Mouse (Mus musculus): ENCODE data around the gene Usp2. TPM values are rescaled to one million over a fixed set of nuclear protein-coding genes. Genes with fewer than 3 reads are reported as not detected.

The Usp2 gene
- total and polyA plus RNA-seq, 3 experiments: 3.2 to 20.1 (median 8.6) TPM

GRCm38 (mm10) chr9:44130034-44130433 lies 63.2 kb downstream of the Usp2 start:
- DNase-seq (ENCODE audit: low spot score): no peak
- no peak overlapping the region; the same call in 1 of the 2 replicates for H3K4me3 ChIP-seq (ENCODE audit: low read depth, low read length)

GRCm38 (mm10) chr9:44130581-44131275 lies 63.9 kb downstream of the Usp2 start:
- TF ChIP-seq CTCF (IDR thresholded peaks at IDR 0.05; ENCODE audit: low read depth, low read length) (no peak), GATA1 (IDR thresholded peaks at IDR 0.05; ENCODE audit: borderline replicate concordance, low read length) (no peak)
- Histone ChIP-seq H3K36me3 (replicated peaks) (no peaks in the 10 kb centered on the region), H3K27me3 (ENCODE audit: insufficient read depth, low read length) (peaks cover 70% of the 10 kb centered on the region), H3K9me3 (replicated peaks) (no peaks in the 10 kb centered on the region), H3K4me1 (ENCODE audit: insufficient read depth, low read depth, low read length) (peaks cover 35% of the 10 kb centered on the region), H3K4me3 (ENCODE audit: low read depth, low read length) (no peak overlapping the region)
- ATAC-seq (ENCODE audit: extremely low read depth, insufficient number of reproducible peaks, low FRiP score, poor library complexity, severe bottlenecking) (no peak), DNase-seq (ENCODE audit: low spot score) (no peak)

More at GRCm38 (mm10) chr9:44130034-44130433, 63.2 kb downstream of the Usp2 start:
- no peaks in the 10 kb centered on the region for H3K36me3 ChIP-seq (replicated peaks)
- no peak for ATAC-seq (ENCODE audit: extremely low read depth, insufficient number of reproducible peaks, low FRiP score, poor library complexity, severe bottlenecking)
- TF ChIP-seq GATA1 (IDR thresholded peaks at IDR 0.05; ENCODE audit: borderline replicate concordance, low read length) (no peak), GATA2 (IDR thresholded peaks at IDR 0.05; ENCODE audit: borderline replicate concordance, low read depth, low read length) (no peak), TAL1 (conservative IDR thresholded peaks at IDR 0.05; ENCODE audit: low read depth, low read length) (no peak), CTCF (IDR thresholded peaks at IDR 0.05; ENCODE audit: low read depth, low read length) (no peak), POLR2AphosphoS5 (IDR thresholded peaks at IDR 0.05; ENCODE audit: insufficient replicate concordance, low read depth, low read length) (no peak)
- peaks cover 63% of the 10 kb centered on the region for H3K27me3 ChIP-seq (ENCODE audit: insufficient read depth, low read length)
- peaks cover 32% of the 10 kb centered on the region for H3K4me1 ChIP-seq (ENCODE audit: insufficient read depth, low read depth, low read length)
- no peaks in the 10 kb centered on the region for H3K9me3 ChIP-seq (replicated peaks)

DNA sequence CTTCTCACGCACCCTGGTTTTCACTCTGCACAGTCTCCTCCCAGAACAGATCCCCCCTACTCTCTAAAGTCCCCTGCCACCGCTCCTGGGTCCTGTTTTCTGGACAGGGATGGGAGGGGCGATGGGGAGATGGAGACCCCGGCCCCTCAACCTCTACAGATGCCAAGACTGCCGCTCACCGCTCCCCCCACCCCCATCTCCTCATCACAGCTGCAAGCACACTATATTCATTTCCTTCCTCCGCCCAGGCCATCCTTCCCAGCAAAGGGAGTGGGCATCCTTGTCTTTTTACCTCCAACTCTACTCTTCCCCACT lies 64.4 kb downstream of the Usp2 start:
- ATAC-seq (ENCODE audit: extremely low read depth, insufficient number of reproducible peaks, low FRiP score, poor library complexity, severe bottlenecking): no peak
- H3K27me3 ChIP-seq (ENCODE audit: insufficient read depth, low read length): peaks cover 75% of the 10 kb centered on the region
- no peaks in the 10 kb centered on the region for H3K36me3 ChIP-seq (replicated peaks)
- DNase-seq (ENCODE audit: low spot score): no peak
- peaks cover 34% of the 10 kb centered on the region for H3K4me1 ChIP-seq (ENCODE audit: insufficient read depth, low read depth, low read length)
- H3K9me3 ChIP-seq (replicated peaks): no peaks in the 10 kb centered on the region
- H3K4me3 ChIP-seq (ENCODE audit: low read depth, low read length): no peak overlapping the region
- TF ChIP-seq CTCF (IDR thresholded peaks at IDR 0.05; ENCODE audit: low read depth, low read length) (no peak), GATA2 (IDR thresholded peaks at IDR 0.05; ENCODE audit: borderline replicate concordance, low read depth, low read length) (no peak), TAL1 (conservative IDR thresholded peaks at IDR 0.05; ENCODE audit: low read depth, low read length) (no peak), POLR2AphosphoS5 (IDR thresholded peaks at IDR 0.05; ENCODE audit: insufficient replicate concordance, low read depth, low read length) (no peak), GATA1 (IDR thresholded peaks at IDR 0.05; ENCODE audit: borderline replicate concordance, low read length) (no peak)

DNA sequence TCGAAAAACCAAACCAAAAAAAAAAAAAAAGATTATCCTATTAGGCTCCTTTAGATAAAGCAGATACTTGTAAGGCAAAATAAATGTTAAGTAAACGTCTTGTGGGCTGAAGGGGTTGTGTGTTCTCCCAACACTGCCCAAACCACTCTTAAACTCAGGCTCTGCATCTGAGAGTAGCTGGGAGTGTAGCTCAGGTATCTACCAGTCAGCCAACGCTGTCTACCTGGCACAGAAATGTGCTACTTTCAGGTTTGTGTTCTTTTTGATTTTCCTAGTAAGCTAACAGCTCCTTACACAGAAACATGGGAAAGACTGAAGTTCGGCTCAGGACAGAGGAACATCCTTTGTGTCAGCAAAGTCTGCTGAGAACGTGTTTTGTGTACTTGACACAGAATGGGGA lies 65.4 kb downstream of the Usp2 start:
- H3K36me3 ChIP-seq (replicated peaks): no peaks in the 10 kb centered on the region
- no peak overlapping the region for H3K4me3 ChIP-seq (ENCODE audit: low read depth, low read length)
- H3K27me3 ChIP-seq (ENCODE audit: insufficient read depth, low read length): peaks cover 85% of the 10 kb centered on the region
- TF ChIP-seq CTCF (IDR thresholded peaks at IDR 0.05; ENCODE audit: low read depth, low read length): no peak
- TF ChIP-seq POLR2AphosphoS5 (IDR thresholded peaks at IDR 0.05; ENCODE audit: insufficient replicate concordance, low read depth, low read length): no peak
- TF ChIP-seq GATA1 (IDR thresholded peaks at IDR 0.05; ENCODE audit: borderline replicate concordance, low read length): no peak
- TF ChIP-seq TAL1 (conservative IDR thresholded peaks at IDR 0.05; ENCODE audit: low read depth, low read length): no peak
- TF ChIP-seq GATA2 (IDR thresholded peaks at IDR 0.05; ENCODE audit: borderline replicate concordance, low read depth, low read length): no peak
- H3K4me1 ChIP-seq (ENCODE audit: insufficient read depth, low read depth, low read length): peaks cover 40% of the 10 kb centered on the region
- no peak for DNase-seq (ENCODE audit: low spot score)
- ATAC-seq (ENCODE audit: extremely low read depth, insufficient number of reproducible peaks, low FRiP score, poor library complexity, severe bottlenecking): no peak
- no peaks in the 10 kb centered on the region for H3K9me3 ChIP-seq (replicated peaks)

GRCm38 (mm10) chr9:44133287-44133686 lies 66.5 kb downstream of the Usp2 start:
- H3K4me1 ChIP-seq (ENCODE audit: insufficient read depth, low read depth, low read length): peaks cover 42% of the 10 kb centered on the region

GRCm38 (mm10) chr9:44134101-44134850 lies 67.5 kb downstream of the Usp2 start, which contains the start of gene Mcam:
Gene Mcam, plus strand, starts transcription at chr9:44134469.
- TF ChIP-seq GATA1 (IDR thresholded peaks at IDR 0.05; ENCODE audit: borderline replicate concordance, low read length) (no peak), POLR2AphosphoS5 (IDR thresholded peaks at IDR 0.05; ENCODE audit: insufficient replicate concordance, low read depth, low read length) (no peak), TAL1 (conservative IDR thresholded peaks at IDR 0.05; ENCODE audit: low read depth, low read length) (no peak), GATA2 (IDR thresholded peaks at IDR 0.05; ENCODE audit: borderline replicate concordance, low read depth, low read length) (no peak), CTCF (IDR thresholded peaks at IDR 0.05; ENCODE audit: low read depth, low read length) (no peak)
- Histone ChIP-seq H3K36me3 (replicated peaks) (no peaks in the 10 kb centered on the region), H3K27me3 (ENCODE audit: insufficient read depth, low read length) (peaks cover 82% of the 10 kb centered on the region), H3K4me3 (ENCODE audit: low read depth, low read length) (peak within 1 kb of the TSS; percentile 64; the same call in 1 of the 2 replicates), H3K4me1 (ENCODE audit: insufficient read depth, low read depth, low read length) (peaks cover 46% of the 10 kb centered on the region), H3K9me3 (replicated peaks) (no peaks in the 10 kb centered on the region)
- DNase-seq (ENCODE audit: low spot score): no peak
- ATAC-seq (ENCODE audit: extremely low read depth, insufficient number of reproducible peaks, low FRiP score, poor library complexity, severe bottlenecking): no peak

More at GRCm38 (mm10) chr9:44133287-44133686, 66.5 kb downstream of the Usp2 start:
- DNase-seq (ENCODE audit: low spot score): no peak
- ATAC-seq (ENCODE audit: extremely low read depth, insufficient number of reproducible peaks, low FRiP score, poor library complexity, severe bottlenecking): no peak
- no peaks in the 10 kb centered on the region for H3K36me3 ChIP-seq (replicated peaks)
- H3K9me3 ChIP-seq (replicated peaks): no peaks in the 10 kb centered on the region
- H3K4me3 ChIP-seq (ENCODE audit: low read depth, low read length): no peak overlapping the region
- H3K27me3 ChIP-seq (ENCODE audit: insufficient read depth, low read length): peaks cover 90% of the 10 kb centered on the region
- TF ChIP-seq TAL1 (conservative IDR thresholded peaks at IDR 0.05; ENCODE audit: low read depth, low read length): no peak
- TF ChIP-seq GATA1 (IDR thresholded peaks at IDR 0.05; ENCODE audit: borderline replicate concordance, low read length): no peak
- no peak for TF ChIP-seq CTCF (IDR thresholded peaks at IDR 0.05; ENCODE audit: low read depth, low read length)
- TF ChIP-seq GATA2 (IDR thresholded peaks at IDR 0.05; ENCODE audit: borderline replicate concordance, low read depth, low read length): no peak
- no peak for TF ChIP-seq POLR2AphosphoS5 (IDR thresholded peaks at IDR 0.05; ENCODE audit: insufficient replicate concordance, low read depth, low read length)
